Mouse (Mus musculus): ENCODE data around the gene Tnni1. TPM values are rescaled to one million over a fixed set of nuclear protein-coding genes. Genes with fewer than 3 reads are reported as not detected.
A peak's percentile ranks its signal among the peaks of the same experiment; 100 is the strongest.

Gene Tnni1
- total RNA-seq, 2 experiments from 2014 or later: 2,021 to 2,289 TPM

DNA sequence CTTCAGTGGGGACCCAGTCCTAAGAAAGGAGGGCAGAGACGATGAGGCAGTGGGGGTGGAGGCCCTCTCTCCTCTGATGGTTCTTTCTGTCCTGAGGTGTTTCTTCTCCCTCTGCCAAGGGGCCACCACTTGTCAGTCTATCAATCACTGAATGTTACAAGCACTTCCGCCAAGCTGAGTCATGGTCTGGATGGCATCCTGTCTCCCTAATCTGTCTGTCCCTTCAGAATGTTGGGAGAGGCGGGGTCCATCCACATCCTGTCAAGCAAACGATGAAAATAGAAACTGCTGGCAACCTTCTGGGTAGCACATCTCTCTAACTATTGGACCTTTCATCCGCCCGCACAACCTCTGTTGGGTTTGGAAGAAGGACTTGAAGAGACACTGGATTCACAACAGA lies 65.2 kb downstream of the Tnni1 start:
- peak; percentile 62 for DNase-seq

DNA sequence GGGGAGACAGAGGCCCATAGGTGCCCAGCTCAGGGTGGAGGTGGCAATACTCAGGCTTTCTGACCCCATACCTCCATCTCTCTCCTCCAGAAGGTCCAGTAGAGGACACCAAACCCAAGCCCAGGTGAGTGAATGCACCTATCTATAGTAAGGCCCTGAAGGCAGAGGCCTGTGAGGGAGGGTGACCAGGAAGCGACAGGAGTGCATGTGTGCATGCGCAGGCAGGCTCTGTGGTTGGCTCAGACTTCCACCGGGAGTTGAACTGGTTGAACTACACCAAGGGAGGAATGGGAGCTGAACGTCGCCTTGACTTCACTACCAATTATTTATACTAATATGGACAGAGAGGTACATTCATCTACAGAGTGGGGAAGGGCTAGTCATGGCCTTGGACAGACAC lies 67.4 kb downstream of the Tnni1 start:
- no peak for DNase-seq

DNA sequence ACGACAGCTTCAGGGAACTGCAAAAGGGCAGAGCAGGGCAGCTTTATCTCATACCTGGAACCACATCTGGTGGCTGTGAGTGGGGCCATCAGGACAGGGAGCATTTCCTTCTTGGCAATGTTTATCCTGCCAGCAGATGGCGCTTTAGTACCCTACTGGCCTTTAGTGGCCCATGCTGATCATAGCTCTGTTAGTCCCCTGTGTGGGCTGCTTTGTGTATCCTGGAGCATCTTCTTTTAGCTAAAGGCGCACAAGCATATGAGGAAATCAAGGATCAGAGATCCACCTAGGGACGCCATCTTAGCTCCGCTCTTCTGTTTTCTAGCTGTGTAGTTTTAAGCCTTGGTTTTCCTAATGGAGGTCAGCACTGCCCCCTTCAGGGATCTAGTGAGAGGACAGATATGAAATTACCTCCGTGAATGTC lies 67.9 kb downstream of the Tnni1 start:
- DNase-seq: peak; percentile 69

DNA sequence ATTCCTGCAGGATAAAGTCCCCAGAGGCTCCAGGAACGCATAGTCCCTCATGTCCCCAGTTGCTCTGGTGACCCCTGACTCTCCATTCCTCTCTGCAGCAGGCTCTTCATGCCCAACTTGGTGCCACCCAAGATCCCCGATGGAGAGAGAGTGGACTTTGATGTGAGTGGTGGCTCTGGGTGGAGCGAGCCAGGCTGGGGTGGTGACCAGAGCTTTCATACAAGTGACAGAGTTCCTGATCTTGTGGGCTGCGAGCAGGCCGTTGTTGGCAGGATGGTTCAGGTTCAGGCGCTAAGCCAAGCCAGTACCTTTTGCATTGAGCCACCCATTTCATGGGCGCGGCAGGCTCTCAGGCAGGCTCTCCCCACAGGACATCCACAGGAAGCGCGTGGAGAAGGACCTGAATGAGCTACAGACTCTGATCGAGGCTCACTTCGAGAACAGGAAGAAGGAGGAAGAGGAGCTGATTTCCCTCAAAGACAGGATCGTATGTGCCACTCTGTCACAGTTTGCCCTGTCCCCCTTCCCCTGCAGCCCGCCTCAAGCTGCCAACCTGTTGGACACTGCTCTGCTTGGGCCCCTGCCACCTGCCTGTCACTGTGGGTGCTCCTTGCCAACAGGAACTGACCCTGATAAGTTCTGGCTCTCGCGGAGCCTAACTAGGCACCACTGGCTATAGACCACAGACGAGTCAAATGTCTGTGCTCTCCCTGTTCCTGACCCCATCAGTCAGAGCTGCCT lies 68.5 kb downstream of the Tnni1 start:
- DNase-seq: peak; percentile 80

DNA sequence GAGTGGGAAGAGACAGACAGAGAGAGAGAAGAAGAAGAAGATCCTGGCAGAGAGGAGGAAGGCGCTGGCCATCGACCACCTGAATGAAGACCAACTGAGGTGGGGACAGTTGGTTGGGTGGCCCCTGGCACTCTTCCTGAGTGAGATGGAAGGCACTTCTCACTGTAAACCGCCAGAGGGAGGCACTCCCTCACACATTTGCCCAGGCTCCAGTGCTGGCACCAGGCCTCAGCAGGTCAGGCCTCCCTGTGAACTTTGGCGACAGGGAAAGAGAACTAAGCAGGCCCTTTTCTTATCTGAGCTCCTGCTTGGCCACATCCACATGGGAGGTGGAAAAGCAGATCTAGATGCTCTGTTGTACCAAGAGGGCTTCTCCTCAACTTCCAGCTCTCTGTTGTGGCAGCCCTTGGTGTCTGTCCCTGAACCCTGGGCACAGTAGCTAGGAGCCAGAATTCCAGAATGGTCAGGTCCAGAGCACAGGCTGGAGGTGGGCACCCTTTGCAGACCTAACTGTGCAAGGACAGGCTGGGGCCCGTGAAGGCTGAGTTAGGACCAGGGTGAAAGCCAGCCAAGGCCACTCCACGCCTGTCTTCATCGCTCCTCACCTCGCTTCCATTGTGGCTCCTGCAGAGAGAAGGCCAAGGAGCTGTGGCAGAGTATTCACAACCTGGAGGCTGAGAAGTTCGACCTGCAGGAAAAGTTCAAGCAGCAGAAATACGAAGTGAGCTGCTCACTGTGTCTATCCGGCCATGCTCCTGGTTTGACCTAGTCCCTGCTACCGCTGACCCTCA lies 71.7 kb downstream of the Tnni1 start:
- DNase-seq: peak; percentile 77

DNA sequence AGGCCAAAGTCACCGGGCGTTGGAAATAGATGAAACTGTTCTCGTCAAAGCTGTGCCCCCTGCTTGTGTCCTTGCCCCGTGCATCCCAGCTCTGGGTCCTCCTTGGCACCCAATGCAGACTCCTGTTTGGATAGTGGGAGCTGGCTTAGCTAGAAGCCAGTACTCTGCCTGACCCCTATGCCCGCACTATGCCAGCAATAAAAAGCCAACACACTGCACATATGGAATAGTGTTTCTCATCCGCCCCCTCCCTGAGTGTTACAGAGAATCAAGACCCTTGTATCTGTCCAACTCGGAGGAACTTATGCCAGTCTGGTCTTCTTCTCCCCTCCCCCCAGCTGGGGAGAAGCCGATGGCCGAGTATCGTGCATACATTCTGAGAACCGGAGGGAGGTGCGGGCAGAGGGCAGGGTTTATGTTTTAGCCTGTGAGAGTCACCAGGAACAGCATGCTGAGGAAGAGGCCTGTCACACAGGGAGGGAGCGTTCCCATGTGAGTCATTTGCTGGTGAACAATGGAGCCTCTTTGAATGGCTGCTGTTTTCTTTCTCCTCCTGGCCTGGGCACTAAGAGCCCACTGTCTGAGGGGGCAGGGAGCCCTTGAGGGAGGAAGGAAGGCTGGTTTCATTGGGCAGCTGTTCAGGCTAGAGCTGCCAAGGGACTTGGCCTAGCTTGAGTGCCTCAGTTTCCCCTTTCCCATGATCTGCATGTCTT lies 73.0 kb downstream of the Tnni1 start:
- DNase-seq: peak; percentile 23

DNA sequence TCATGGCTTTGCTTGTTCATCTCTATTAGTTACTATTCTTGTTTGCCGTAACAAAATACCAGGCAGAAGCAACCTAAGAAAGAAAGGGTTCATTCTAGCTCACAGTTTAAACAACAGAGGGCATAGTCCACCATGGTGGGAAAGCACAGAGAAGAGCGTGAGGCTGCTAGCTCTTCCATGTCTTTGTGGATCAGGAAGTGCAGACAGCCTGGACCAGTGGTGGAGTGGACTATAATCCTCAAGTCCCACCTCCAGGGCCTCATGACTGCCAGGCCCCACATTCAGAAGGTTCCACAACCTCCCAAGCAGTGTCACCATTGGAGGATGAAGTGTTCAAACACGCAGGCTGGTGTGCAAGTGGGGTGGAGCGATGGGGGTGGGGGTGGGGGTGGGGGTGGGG lies 74.0 kb downstream of the Tnni1 start:
- DNase-seq: peak; percentile 8

DNA sequence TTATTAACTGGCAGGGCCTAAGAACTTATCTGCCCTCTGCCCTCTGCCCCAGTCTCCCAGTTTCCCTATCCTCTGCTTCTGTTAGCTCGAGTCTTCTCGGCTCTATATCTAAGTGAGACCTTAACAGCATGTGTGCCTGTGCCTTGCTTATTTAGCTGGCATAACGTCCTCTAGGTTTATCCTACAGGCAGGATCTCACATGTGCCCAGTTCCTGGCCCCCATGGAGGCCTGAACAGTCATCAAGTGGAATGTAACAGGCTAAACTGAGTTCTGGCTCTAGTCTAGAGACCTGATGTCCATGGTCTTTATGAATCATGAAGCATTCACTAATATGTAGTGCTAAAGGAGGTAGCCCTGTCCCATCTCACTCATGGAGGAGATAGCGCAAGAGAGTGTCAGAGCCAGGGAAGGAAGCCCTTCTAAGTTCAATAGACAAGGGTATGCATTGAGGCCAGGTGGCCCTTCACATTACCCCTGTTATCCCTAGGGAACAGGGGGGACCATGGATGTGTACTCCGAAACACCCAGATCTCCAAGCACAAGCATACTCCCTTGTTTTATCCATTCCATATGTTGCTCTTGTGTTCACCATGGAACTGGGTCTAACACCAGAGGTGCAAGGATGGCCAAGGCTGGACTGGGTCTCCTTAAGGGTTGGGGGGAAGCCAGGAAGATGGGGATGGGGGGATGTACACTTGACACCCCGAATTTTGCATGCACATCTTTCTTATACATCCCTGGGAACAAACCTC lies 75.5 kb downstream of the Tnni1 start:
- peak; percentile 15 for DNase-seq

DNA sequence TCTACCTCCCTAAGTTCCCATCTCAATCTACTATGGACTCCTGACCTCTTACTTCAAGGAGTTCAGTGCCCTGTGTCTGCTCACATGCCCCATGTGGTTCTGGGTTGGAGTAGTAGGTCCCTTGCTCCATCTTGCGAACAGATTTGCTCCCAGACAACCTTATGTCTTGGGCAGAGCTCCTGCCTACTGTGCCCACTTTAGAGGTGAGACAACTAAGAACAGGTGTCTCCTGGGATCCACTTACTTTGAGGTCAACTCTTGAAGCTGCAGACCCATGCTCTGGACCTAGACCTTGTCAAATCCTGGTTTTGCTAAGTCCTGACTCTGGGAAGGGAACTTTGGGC lies 76.1 kb downstream of the Tnni1 start:
- DNase-seq: peak; percentile 17

DNA sequence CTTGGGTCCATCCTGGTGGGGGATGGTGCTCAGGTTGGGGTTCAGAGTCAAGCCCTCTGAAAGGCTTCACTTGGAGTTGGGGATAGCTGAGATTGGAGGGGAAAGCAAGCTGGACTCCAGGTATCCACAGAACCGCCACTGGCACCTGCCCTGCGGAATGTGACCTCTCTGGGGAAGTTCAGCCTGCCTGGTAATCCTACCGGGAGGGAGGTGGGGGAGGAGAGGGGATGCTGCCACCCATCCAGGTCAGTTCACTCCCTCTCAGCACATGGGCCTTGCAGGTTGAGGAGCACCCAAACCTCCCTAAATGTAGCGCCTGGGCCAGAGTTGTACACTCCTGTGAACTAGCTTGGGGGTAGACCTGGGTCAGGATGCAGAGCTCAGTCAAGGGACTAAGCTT lies 76.8 kb downstream of the Tnni1 start:
- peak; percentile 46 for DNase-seq

DNA sequence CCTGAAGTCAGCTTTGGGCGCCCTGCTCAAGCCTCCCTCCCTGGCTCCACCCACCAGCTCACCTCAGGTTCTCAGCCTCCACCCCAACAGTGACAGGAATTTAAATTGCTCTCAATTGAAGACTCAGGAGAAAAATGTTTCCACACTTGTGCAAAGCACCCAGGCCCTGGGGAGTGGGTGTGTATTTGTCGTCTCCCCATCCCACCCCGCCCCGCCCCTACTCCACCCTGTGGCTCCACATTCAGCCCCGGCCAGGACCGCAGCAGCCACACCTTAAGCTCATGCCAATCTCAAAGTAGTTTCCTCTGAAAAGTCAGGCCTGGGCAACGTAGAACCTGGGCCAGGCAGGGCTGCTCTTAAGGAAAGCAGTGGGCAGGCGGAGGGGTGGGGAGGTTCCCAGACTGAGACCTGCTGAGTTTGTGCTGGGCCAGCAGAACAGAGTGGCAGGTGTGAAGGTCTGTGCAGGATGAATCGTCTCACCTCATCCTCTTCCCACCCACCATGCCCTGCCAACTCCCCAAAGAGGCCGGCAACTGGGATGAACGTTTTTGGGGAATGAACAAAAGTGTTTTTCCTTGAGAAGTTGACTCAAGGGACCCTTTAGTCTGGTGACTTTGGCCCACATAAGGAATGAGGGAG lies 78.0 kb downstream of the Tnni1 start:
- peak; percentile 33 for DNase-seq

DNA sequence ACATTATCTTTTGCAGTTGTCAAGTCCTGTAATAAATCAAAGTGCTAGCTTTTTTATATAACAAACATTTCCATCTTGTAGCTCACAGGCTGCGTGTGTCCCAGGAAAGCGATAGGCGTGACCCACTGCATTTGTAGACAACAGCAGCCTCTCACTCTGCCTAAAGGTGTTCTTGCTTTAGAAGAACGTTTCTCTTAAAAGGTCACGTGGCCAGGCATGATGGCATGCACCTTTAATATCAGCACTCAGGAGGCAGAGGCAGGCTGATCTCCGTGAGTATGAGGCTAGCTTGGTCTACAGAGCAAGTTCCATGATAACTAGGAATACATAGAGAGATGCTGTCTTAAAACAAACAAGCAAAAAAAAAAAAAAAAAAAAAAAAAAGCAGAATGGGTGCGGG lies 79.3 kb downstream of the Tnni1 start:
- DNase-seq: peak; percentile 19

Other genes starting within 250 kb of the Tnni1 start
- 10 to 100 TPM; 53.9 to 54.8 TPM for gene Nav1, start 172.1 kb upstream of the Tnni1 start, total RNA-seq (2021)
- gene Csrp1, start 59.4 kb upstream of the Tnni1 start, total RNA-seq (2021): 100 to 1,000 TPM; 262 to 267 TPM
- gene Phlda3, start 13.3 kb upstream of the Tnni1 start, total RNA-seq (2021): 10 to 100 TPM; 40.7 to 43.8 TPM
- gene Lad1, start 39.2 kb downstream of the Tnni1 start, total RNA-seq (2021): 10 to 100 TPM in 1 of 2 experiments, 1 to 10 TPM in 1; 7.3 to 10.3 TPM
- gene Tnnt2, start 56.9 kb downstream of the Tnni1 start, total RNA-seq (2021): 1,000 to 10,000 TPM; 6,684 to 7,230 TPM
- under 1 TPM; 0.10 to 0.11 TPM for gene Pkp1, start 139.8 kb downstream of the Tnni1 start, total RNA-seq (2021)
- gene Igfn1, start 226.9 kb downstream of the Tnni1 start, total RNA-seq (2021): under 1 TPM in 1 of 2 experiments, not detected in 1; 0.14 TPM
- gene Tmem9, start 228.7 kb downstream of the Tnni1 start, total RNA-seq (2021): 10 to 100 TPM; 30.0 to 33.5 TPM